Mouse (Mus musculus) C2C12 (cell line): ENCODE results near the gene Bola1. TPM values are rescaled to one million over a fixed set of nuclear protein-coding genes. Genes with fewer than 3 reads are reported as not detected.
A peak's percentile ranks its signal among the peaks of the same experiment; 100 is the strongest.
"Not testable (repeated sequence)": the region's sequence is repeated elsewhere in the genome, so short reads cannot be mapped to it uniquely, and the experiment has no call there.

ENCODE experiments used
- H3K27me3 ChIP-seq: one replicate; pipeline ENCODE4 v1.6.1; 2011; ENCODE audit not compliant: control insufficient read depth, insufficient read depth, insufficient read length
- H3K36me3 ChIP-seq: one replicate; pipeline ENCODE4 v1.6.1; 2011; ENCODE audit not compliant: control insufficient read depth, insufficient read depth
- H3K4me3 ChIP-seq: one replicate; pipeline ENCODE4 v1.5.1; 2011; ENCODE audit warnings: mild to moderate bottlenecking, control low read depth; ENCODE audit not compliant: poor library complexity, insufficient read depth, severe bottlenecking
- H3K79me2 ChIP-seq: one replicate; pipeline ENCODE4 v1.6.1; 2011; ENCODE audit not compliant: control insufficient read depth, insufficient read depth
- H3K79me3 ChIP-seq: one replicate; pipeline ENCODE4 v1.6.1; 2011; ENCODE audit warnings: low read depth, control low read depth
- H3ac ChIP-seq: one replicate; pipeline ENCODE3; 2011; ENCODE audit warnings: low read depth; ENCODE audit not compliant: control insufficient read depth, insufficient read length
- CEBPB ChIP-seq: IDR thresholded peaks from one replicate; pipeline ENCODE4 v1.6.1; 2011; ENCODE audit warnings: low read depth, mild to moderate bottlenecking, control low read depth, moderate library complexity
- CTCF ChIP-seq: IDR thresholded peaks from one replicate; pipeline ENCODE4 v1.5.1; 2011; ENCODE audit not compliant: control insufficient read depth, insufficient read depth, insufficient read length
- FOSL1 ChIP-seq: IDR thresholded peaks from one replicate; pipeline ENCODE4 v1.8.0; 2011; ENCODE audit warnings: mild to moderate bottlenecking, low read length; ENCODE audit not compliant: poor library complexity, insufficient read depth, severe bottlenecking
- MAX ChIP-seq: IDR thresholded peaks from one replicate; pipeline ENCODE4 v1.6.1; 2011; ENCODE audit warnings: mild to moderate bottlenecking, control low read depth
- MYOD1 ChIP-seq: IDR thresholded peaks from one replicate; pipeline ENCODE4 v1.6.1; 2011; ENCODE audit warnings: low read depth; ENCODE audit not compliant: control insufficient read depth, insufficient read length
- MYOG ChIP-seq: IDR thresholded peaks from one replicate; pipeline ENCODE4 v1.6.1; 2011; ENCODE audit not compliant: control insufficient read depth, insufficient read length; ENCODE audit errors: extremely low read depth
- USF1 ChIP-seq: IDR thresholded peaks from one replicate; pipeline ENCODE4 v1.6.1; 2011; ENCODE audit warnings: low read depth, mild to moderate bottlenecking, control low read depth, moderate library complexity
- polyA plus RNA-seq: library from polyadenylated mRNA; unstranded; fragments of >200 nt; fragmentation: generic; extraction: Trizol; gene quantifications from one replicate; pipeline ENCODE4 v1.2.1, GENCODE M21; 2012; ENCODE audit warnings: missing spikeins

Gene Bola1
- polyA plus RNA-seq, 1 experiment: 76.1 TPM

DNA sequence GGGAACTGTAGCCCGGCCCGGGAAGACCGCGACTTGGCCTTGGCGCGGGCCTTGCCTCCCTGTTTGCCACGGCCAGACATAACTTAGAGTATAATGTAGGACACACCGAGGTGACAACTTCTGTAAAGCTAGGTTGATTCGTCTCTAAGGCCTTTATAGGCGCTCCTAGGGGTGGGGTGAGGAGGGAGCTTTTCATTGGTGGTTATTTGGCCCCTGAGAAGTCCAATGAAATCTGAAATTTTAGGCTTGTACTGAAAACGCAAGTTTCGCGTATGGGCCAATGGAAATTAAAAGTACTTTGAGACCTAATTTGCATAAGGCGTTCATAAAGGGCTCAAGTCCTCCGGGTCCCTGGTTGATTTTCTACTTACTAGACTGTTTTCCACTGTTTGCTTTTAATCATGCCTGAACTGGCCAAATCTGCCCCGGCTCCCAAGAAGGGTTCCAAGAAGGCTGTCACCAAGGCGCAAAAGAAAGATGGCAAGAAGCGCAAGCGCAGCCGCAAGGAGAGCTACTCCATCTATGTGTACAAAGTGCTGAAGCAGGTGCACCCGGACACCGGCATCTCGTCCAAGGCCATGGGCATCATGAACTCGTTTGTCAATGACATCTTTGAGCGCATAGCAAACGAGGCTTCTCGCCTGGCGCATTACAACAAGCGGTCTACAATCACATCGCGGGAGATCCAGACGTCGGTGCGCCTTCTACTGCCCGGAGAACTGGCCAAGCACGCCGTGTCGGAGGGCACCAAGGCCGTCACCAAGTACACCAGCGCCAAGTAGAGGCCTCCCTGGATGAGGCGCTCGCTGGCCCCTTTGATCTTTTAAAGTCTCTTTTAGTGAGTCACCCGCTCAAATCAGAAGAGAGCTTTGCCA lies 1.5 kb upstream of the Bola1 start, which contains the start of the genes Hist2h2ac and Hist2h2be:
Gene Hist2h2ac, minus strand, starts transcription at position 116 of the 875 bp plus-strand sequence.
Gene Hist2h2be, plus strand, starts transcription at position 355 of the 875 bp plus-strand sequence.
- no peak for TF ChIP-seq MYOG
- TF ChIP-seq CTCF: no peak
- TF ChIP-seq USF1: no peak
- TF ChIP-seq MAX: no peak
- TF ChIP-seq FOSL1: no peak
- no peak for TF ChIP-seq MYOD1
- TF ChIP-seq CEBPB: no peak
- Histone ChIP-seq H3K79me2 (no peaks in the 10 kb centered on the region), H3K79me3 (no peaks in the 10 kb centered on the region), H3K27me3 (no peaks in the 10 kb centered on the region), H3ac (peak within 1 kb of the TSS; percentile 89), H3K36me3 (no peaks in the 10 kb centered on the region), H3K4me3 (peak within 1 kb of the TSS; percentile 36)

DNA sequence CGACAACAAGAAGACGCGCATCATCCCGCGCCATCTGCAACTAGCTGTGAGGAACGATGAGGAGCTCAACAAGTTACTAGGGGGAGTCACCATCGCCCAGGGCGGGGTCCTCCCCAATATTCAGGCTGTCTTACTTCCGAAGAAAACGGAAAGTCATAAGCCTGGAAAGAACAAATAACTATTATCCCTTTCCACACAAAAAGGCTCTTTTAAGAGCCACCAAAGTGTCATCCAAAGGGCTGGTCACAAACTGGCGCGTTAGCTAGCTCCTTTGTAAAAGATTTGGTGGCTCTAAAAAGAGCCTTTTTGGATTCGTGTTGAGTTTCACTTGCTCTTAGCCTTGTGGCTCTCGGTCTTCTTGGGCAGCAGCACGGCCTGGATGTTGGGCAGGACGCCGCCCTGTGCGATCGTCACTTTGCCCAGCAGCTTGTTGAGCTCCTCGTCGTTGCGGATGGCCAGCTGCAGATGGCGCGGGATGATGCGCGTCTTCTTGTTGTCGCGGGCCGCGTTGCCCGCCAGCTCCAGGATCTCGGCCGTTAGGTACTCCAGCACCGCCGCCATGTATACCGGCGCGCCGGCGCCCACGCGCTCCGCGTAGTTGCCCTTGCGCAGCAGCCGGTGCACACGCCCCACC lies 739 bp upstream of the Bola1 start:
- H3K27me3 ChIP-seq, H3K79me2 ChIP-seq, H3K36me3 ChIP-seq, H3K79me3 ChIP-seq: not testable (repeated sequence)
- Histone ChIP-seq H3ac (peak overlapping the region; percentile 89), H3K4me3 (peak overlapping the region; percentile 36)

DNA sequence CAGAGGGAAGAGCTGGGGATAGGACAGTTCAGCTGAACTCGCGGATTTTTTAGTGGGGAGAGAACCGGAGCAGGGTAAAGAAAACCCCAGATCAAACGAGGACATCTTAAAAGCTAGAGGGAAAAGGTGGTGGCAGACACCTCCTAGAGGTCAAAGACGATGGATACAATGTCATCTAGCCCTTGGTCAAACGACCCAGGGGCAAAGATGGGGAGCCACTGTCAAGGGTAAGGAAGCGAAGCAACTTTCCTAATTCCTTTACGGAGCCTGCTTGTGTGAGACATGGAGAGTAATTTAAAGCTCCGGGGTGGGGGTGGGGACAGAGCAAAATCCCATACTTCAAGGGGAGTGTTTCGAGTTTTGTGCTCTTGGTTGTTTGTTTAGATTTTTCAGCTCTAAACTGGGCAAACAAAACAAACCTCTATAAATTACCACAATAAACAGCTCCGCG lies 293 bp downstream of the Bola1 start:
- TF ChIP-seq CTCF (no peak), MYOD1 (no peak), MAX (no peak), FOSL1 (no peak), CEBPB (no peak), USF1 (no peak), MYOG (no peak)

DNA sequence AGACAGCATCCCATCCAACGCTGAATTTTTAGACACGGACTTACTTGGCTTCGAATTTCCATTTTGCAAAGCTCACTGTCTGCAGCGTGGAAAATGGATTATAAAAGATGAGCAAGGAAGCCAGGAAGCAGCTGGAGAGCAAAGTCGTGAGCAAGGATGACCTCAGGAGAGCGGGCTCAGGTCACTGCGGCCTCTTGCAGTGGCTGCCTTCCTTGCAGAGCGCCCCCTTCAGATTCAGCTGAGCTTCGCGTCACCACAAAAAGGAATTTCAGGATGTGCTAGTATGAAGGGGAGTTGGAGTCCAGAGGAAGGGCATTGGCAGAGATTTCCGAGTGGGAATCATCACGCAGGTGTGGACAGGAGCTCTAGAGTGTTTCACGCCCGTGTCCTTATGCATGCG lies 10.3 kb downstream of the Bola1 start:
- Histone ChIP-seq H3K36me3 (no peaks in the 10 kb centered on the region), H3ac (no peak overlapping the region)

More for the DNA sequence above, 293 bp downstream of the Bola1 start:
- Histone ChIP-seq H3K4me3 (peak overlapping the region; percentile 36), H3ac (peak overlapping the region; percentile 59), H3K36me3 (no peaks in the 10 kb centered on the region), H3K27me3 (no peaks in the 10 kb centered on the region), H3K79me2 (no peaks in the 10 kb centered on the region), H3K79me3 (no peaks in the 10 kb centered on the region)

DNA sequence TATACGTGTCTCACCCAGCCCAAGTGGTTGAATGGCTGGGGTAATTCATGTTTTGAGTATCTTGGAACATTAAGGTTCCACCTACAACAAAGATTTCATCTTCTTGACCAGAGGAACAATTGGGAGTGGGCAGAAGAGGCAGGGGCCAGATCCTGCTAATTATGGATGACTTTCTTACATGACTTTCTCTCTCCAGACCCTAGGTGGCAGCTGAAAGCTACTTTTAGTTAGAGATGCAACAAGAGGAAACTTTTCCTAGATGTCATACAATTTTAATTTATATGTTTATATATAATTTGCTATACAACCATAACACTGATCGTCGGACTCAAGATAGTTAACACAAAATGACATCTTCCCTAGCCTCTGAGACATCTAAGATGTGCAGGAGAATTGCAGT lies 11.7 kb downstream of the Bola1 start:
- H3ac ChIP-seq: no peak overlapping the region
- no peaks in the 10 kb centered on the region for H3K36me3 ChIP-seq
- TF ChIP-seq FOSL1: no peak
- TF ChIP-seq CTCF: no peak
- no peak for TF ChIP-seq MYOD1
- no peak for TF ChIP-seq MYOG
- TF ChIP-seq CEBPB: no peak
- no peak for TF ChIP-seq USF1
- no peak for TF ChIP-seq MAX

More for the DNA sequence above, 10.3 kb downstream of the Bola1 start:
- no peak overlapping the region for H3K4me3 ChIP-seq
- no peaks in the 10 kb centered on the region for H3K79me3 ChIP-seq
- TF ChIP-seq FOSL1: no peak
- no peak for TF ChIP-seq MYOD1
- TF ChIP-seq USF1: no peak
- TF ChIP-seq MAX: no peak
- TF ChIP-seq MYOG: no peak
- TF ChIP-seq CEBPB: no peak
- no peak for TF ChIP-seq CTCF
- no peaks in the 10 kb centered on the region for H3K79me2 ChIP-seq
- H3K27me3 ChIP-seq: peaks cover 4% of the 10 kb centered on the region

More for the DNA sequence above, 11.7 kb downstream of the Bola1 start:
- Histone ChIP-seq H3K4me3 (no peak overlapping the region), H3K27me3 (peaks cover 4% of the 10 kb centered on the region), H3K79me2 (no peaks in the 10 kb centered on the region), H3K79me3 (no peaks in the 10 kb centered on the region)
